Mouse (Mus musculus) small intestine, adult 2 months (tissue): ENCODE measurements around the gene Phf23. TPM values are rescaled to one million over a fixed set of nuclear protein-coding genes. Genes with fewer than 3 reads are reported as not detected.

Experiments used
- H3K27ac ChIP-seq: fragments of 200-500 bp; 2 replicates; pipeline ENCODE4 v1.5.1; 2012; ENCODE audit warnings: low read depth, low read length, control low read depth, inconsistent platforms; ENCODE audit not compliant: insufficient read depth
- H3K27me3 ChIP-seq: fragments of 200-500 bp; 2 replicates; pipeline ENCODE4 v1.6.1; 2012; ENCODE audit warnings: mild to moderate bottlenecking, moderate library complexity, low read length, inconsistent platforms; ENCODE audit not compliant: control insufficient read depth, insufficient read depth
- H3K36me3 ChIP-seq: fragments of 200-500 bp; 2 replicates; pipeline ENCODE4 v1.6.1; 2012; ENCODE audit warnings: mild to moderate bottlenecking, low read length, control low read depth, inconsistent platforms; ENCODE audit not compliant: control insufficient read depth, insufficient read depth
- H3K4me1 ChIP-seq: fragments of 200-500 bp; 2 replicates; pipeline ENCODE4 v1.6.1; 2012; ENCODE audit warnings: low read length, inconsistent platforms, mixed read lengths; ENCODE audit not compliant: control insufficient read depth, insufficient read depth, insufficient read length
- H3K4me3 ChIP-seq: fragments of 200-500 bp; 2 replicates; pipeline ENCODE4 v1.5.1; 2012; ENCODE audit warnings: low read depth, mild to moderate bottlenecking, control low read depth, inconsistent platforms, low read length, moderate library complexity
- CTCF ChIP-seq: fragments of 200-500 bp; IDR thresholded peaks from 2 replicates; pipeline ENCODE4 v1.5.1; 2012; ENCODE audit warnings: low read depth, mild to moderate bottlenecking, control low read depth, inconsistent platforms, low read length, moderate library complexity, mixed read lengths; ENCODE audit not compliant: insufficient replicate concordance, insufficient read length; ENCODE audit errors: extremely low read depth
- POLR2A ChIP-seq: fragments of 200-500 bp; IDR thresholded peaks from 2 replicates; pipeline ENCODE4 v1.6.1; 2012; ENCODE audit warnings: low read depth, mild to moderate bottlenecking, control low read depth, inconsistent platforms, low read length, moderate library complexity
- WGBS: fragments of 180-500 bp; shearing (Covaris S2); methylation state at CpG from one replicate; pipeline ENCODE4 v1.1.7; 2018; 5-methylcytosine and 5-hydroxymethylcytosine counted together
- polyA plus RNA-seq: library from polyadenylated mRNA; depleted of rRNA; stranded (reverse); fragments of >200 nt; gene quantifications from 2 replicates; pipeline ENCODE4 v1.2.3, GENCODE M21; 2012

The Phf23 gene
- polyA plus RNA-seq, 1 experiment: 12.4 TPM

DNA sequence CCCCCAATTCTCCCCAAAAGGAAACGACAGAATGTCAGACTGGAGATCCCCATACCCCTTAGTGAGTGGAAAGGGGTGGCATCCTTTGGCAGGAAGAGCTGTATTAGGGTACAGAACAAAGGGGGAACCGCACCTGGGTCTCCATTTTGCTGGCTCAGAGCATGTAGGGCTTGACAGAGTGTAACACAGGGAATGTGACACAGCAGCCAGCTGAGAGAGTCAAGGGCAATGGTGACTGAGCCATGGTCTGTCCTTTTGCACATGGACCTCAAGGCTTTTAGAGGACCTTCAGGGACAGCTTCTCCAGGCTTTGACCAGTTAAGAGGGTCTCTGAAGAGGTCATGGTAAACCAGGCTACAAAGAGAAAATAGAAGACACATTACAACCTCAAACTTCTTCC, 20.7 kb upstream of the Phf23 start:
- Histone ChIP-seq H3K27ac (no peak overlapping the region), H3K27me3 (no peaks in the 10 kb centered on the region), H3K36me3 (peaks cover 31% of the 10 kb centered on the region), H3K4me1 (peaks cover 9% of the 10 kb centered on the region; the same call in 1 of the 2 replicates), H3K4me3 (no peak overlapping the region)
- 95% methylated on average over 2 of the region's 2 CpGs for WGBS
- TF ChIP-seq POLR2A (no peak), CTCF (no peak)

DNA sequence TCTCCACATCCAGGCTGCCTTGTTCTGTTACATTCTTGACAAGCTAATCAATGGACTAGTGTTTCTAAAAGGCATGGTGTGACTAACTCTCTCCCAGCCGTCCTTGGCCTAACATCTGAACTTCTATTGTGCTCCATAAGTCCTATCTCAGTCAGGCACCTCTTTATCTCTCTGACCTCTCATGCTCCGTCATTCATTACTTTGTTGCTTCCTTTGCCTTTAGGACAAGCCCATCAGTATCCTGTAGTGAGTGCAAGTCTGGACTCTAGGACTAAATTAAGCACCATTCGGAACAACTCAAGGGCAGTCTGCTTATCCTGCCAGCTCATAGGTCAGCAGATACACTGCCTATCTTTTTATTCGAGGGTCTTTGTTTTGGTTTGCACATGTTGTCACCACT, 19.3 kb upstream of the Phf23 start:
- TF ChIP-seq CTCF (no peak), POLR2A (no peak)
- Histone ChIP-seq H3K27me3 (no peaks in the 10 kb centered on the region), H3K4me3 (no peak overlapping the region), H3K36me3 (peaks cover 28% of the 10 kb centered on the region), H3K27ac (no peak overlapping the region), H3K4me1 (no peaks in the 10 kb centered on the region)
- WGBS: 77% methylated on average over 4 of the region's 4 CpGs

DNA sequence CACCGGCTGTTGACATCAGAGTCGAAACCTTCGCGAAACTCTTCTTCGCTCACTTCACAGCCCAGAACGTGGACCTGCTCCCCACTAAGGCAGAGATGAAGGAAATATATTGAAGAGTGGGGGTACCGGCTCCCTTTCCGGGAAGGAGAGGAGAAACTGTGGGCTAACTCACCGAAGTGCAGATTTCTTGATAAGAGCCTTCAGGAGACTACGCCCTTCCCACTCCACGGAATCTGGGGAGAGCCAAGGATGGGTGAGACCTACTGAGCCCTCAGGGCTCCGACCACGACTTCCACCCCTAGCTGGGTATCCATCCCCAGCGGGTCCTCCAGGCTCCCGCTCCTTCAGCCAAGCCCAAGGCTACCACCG, 15.8 kb upstream of the Phf23 start:
- H3K4me3 ChIP-seq: peak overlapping the region; percentile 87
- peaks cover 16% of the 10 kb centered on the region for H3K36me3 ChIP-seq
- TF ChIP-seq POLR2A (no peak), CTCF (no peak)
- WGBS: 1% methylated on average over 16 of the region's 16 CpGs
- peaks cover 8% of the 10 kb centered on the region; the same call in 1 of the 2 replicates for H3K4me1 ChIP-seq
- H3K27me3 ChIP-seq: no peaks in the 10 kb centered on the region
- H3K27ac ChIP-seq: peak overlapping the region; percentile 93

DNA sequence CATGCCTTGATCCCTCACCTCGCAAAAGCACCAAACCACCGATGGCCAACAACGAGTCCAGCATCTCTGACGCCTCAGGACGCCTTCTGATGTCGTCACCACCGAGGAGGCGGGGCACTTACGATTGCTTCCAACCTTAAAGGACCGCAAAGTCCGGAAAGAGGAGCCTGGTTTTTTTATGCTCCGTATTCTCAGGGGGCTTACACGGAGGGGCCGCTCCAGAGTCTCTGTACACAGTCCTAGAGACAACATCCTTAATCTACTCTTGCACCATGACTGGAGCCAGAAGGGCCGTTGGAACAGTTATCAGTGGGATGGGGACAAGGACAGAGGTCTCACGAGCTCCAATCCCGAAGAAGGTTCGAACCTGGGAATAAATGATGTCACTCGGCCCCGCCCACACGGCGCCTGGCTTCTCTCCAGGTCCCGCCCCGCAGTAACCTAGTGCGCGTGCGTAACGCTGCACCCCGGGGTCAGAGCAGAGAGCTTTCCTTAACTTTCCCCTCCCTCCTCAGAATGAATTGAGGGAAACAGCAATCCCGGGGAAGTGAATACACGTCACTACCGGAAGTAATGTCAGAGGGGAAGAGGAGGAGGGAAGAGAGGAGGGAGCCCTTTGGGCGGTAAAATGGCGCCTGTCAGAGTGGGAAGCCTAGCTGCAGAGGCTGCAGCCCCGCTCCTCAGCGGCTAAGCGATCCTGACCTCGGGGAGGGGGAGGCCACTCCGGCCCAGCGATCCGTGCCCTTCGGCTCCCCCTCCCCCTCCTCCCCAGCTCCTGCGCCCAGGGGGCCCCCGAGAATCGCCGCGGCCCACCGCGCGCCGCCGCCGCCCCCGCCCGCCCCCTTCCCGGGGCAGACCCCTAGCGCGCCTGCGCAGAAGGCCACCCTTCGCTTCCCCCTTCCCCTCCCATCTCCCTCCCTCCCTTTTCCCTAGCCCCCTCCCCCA, 15.1 kb upstream of the Phf23 start:
- no peak for TF ChIP-seq CTCF
- peak; percentile 97 for TF ChIP-seq POLR2A
- WGBS: under 1% methylated on average over 42 of the region's 60 CpGs
- H3K4me1 ChIP-seq: peaks cover 8% of the 10 kb centered on the region; the same call in 1 of the 2 replicates

DNA sequence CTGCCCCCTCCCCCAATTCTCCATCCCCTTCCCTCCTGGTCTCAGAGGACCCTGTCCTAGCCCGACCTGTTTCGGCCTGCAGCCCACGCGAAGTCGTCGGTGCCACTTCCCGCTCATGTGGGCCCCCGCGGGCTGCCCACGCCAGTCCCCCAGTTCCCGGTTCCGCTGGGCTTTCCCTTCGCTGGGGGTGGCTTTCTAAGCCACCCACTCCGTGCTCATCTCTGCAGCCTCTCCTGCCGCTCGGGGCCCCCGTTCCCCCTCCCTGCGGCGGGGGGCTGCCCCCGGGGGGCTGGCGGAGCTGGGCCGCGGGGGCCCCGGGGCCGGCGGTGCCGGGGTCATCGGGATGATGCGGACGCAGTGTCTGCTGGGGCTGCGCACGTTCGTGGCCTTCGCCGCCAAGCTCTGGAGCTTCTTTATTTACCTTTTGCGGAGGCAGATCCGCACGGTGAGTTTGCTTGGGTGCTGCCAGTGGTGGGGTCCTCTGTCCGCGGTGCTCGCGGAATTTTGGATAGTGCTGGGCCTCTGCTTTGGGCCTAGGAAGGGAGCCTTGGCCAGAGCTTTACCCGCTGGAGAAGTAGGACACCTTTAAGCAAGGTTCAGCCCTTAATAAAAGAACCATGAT, 14.3 kb upstream of the Phf23 start, which contains the start of gene Ctdnep1:
Ctdnep1 (plus strand) TSS at position 16 of the 622 bp plus-strand sequence.
- no peaks in the 10 kb centered on the region for H3K27me3 ChIP-seq
- H3K27ac ChIP-seq: peak within 1 kb of the TSS; percentile 93
- peaks cover 23% of the 10 kb centered on the region for H3K36me3 ChIP-seq
- TF ChIP-seq CTCF (no peak), POLR2A (no peak)
- peak within 1 kb of the TSS; percentile 87 for H3K4me3 ChIP-seq
- H3K4me1 ChIP-seq: peaks cover 8% of the 10 kb centered on the region; the same call in 1 of the 2 replicates
- under 1% methylated on average over 43 of the region's 43 CpGs for WGBS

More for the DNA sequence above, 15.1 kb upstream of the Phf23 start:
- peak overlapping the region; percentile 93 for H3K27ac ChIP-seq
- H3K27me3 ChIP-seq: no peaks in the 10 kb centered on the region
- H3K4me3 ChIP-seq: peak overlapping the region; percentile 87
- H3K36me3 ChIP-seq: peaks cover 20% of the 10 kb centered on the region

DNA sequence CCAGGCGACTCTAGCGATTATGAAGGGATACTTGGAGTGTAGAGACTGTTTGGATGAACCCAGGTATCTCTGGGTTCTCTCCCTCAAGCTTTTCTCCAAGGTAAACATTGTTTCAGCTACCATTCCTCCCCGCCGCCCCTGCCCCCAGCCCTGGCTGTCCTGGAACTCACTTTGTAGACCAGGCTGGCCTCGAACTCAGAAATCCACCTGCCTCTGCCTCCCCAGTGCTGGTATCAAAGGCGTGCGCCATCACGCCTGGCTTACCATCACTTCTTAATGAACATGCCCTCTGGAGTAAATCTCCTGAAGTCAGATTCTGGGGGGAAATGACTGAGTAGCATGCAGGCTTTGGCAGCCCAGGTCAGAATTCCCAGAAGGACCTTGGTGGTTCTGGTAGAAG, 13.4 kb upstream of the Phf23 start, which contains the start of gene Elp5:
Elp5 (minus strand) TSS at position 293 of the 400 bp plus-strand sequence.
- H3K27me3 ChIP-seq: no peaks in the 10 kb centered on the region
- H3K4me1 ChIP-seq: peaks cover 8% of the 10 kb centered on the region; the same call in 1 of the 2 replicates
- TF ChIP-seq POLR2A (no peak), CTCF (no peak)
- peak within 1 kb of the TSS; percentile 51 for H3K27ac ChIP-seq
- H3K4me3 ChIP-seq: peak within 1 kb of the TSS; percentile 87
- peaks cover 26% of the 10 kb centered on the region for H3K36me3 ChIP-seq
- WGBS: 41% methylated on average over 8 of the region's 8 CpGs

DNA sequence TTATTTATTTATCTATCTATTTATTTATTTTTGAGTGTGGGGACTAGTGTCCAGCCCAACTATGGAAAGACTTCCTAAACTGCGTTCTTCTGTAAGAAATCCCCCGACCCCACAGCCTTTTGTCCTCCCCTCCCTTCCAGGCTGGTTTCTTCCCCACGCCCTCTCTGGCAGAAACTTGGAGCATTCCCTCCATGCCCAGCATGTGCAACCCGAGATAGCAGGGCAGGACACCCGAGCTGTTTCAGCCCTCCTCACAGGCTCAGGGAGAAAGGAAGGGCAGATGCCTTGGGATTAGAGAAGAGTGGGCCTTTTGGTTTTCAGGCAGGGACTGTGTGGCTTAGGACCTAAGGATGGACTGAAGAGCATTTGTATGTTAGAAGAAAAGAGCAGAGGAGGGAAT, 12.7 kb upstream of the Phf23 start:
- no peak overlapping the region for H3K27ac ChIP-seq
- WGBS: 28% methylated on average over 5 of the region's 5 CpGs
- H3K4me1 ChIP-seq: peaks cover 8% of the 10 kb centered on the region; the same call in 1 of the 2 replicates
- no peak for TF ChIP-seq CTCF
- no peak for TF ChIP-seq POLR2A
- no peaks in the 10 kb centered on the region for H3K27me3 ChIP-seq
- peaks cover 24% of the 10 kb centered on the region for H3K36me3 ChIP-seq
- H3K4me3 ChIP-seq: no peak overlapping the region
